Mouse (Mus musculus): ENCODE results near the gene Ankrd13d.
A peak's percentile ranks its signal among the peaks of the same experiment; 100 is the strongest.

DNA sequence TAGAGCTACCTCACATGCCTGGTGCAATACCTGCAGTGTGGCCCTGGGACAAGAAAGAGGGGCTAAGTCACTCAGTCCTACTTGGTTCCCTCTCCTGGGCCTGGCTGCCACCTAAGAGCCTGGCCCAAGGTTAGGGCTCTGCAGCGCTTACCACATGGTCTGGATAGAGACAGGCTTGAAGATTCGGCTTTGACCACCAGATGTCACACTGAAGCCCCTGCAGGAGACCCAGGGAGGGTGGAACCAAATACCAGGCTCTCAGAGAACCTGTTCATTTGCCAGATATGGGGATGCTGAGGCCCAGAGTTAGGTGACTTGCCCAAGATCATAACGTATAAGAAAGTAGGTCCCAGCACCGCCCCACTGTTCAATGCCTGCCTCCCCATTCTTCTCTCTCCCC lies 17.0 kb downstream of the Ankrd13d start:
- TF ChIP-seq EP300 (IDR thresholded peaks at IDR 0.05): no peak
- TF ChIP-seq CTCF (IDR thresholded peaks at IDR 0.05): 0 out of 2 replicates have a peak, but pooled peaks have one; percentile 14
